Comparison of ENCODE assay signal across 1 mouse cellular context in the genomic region with DNA sequence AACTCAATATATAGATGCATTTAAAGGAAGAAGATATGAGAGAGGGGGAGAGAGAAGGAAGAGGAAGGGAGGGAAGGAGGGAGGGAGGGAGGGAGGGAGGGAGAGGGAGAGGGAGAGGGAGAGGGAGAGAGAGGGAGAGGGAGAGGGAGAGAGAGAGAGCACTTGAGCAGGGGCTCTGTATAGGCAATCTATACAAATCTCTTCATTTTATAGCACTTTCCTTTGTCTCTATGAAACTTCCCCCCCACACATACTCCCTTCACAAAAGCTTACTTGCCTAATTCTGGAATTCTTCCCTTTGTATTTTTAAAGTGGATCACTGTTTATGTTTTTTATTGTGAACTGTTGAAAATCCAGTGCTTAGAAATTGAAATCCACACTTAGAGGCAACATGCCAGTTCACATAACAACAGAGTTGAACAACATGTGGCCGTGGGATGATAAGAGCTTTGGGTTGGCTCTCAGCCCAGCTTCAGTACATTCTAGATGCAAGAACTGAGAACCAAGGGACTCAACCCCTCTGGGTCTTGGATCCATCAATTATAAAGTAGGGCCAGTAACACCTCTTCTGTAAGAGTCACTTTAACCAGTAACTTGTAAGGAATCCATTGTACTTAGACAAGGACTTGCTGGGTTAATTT.
TF ChIP-seq lines count a peak whose summit lies in the region.

No protein-coding gene starts in this region.

TF ChIP-seq in MEL, 35 proteins besides CTCF, POLR2A, EP300 and RAD21 (continued from another document):
- TF ChIP-seq MYB (IDR thresholded peaks at IDR 0.05; ENCODE audit: low read depth, low read length) (no peak), MAFK (IDR thresholded peaks at IDR 0.05; ENCODE audit: borderline replicate concordance, low read depth, low read length) (no peak), UBTF (IDR thresholded peaks at IDR 0.05; ENCODE audit: borderline replicate concordance, insufficient read depth, low read depth, low read length) (no peak)
